Mouse (Mus musculus) left cerebral cortex, adult 9 months (tissue): ENCODE results near the gene Fam122c.
A peak's percentile ranks its signal among the peaks of the same experiment; 100 is the strongest.

ENCODE experiments used
- DNase-seq, 2 experiments: peaks; one replicate each; pipeline ENCODE4 v3.0.0; 2022; ENCODE audit warnings: low spot score in 2 of 2

Fam122c gene

GRCm38 (mm10) chrX:53370366-53370740 is 97.1 kb downstream of the Fam122c start, which contains the start of gene Mospd1:
Mospd1 (minus strand) TSS chrX:53370502.
- DNase-seq, result peak; percentile 55 to 80
